Mouse (Mus musculus): ENCODE data around the gene Zbtb6. TPM values are rescaled to one million over a fixed set of nuclear protein-coding genes. Genes with fewer than 3 reads are reported as not detected.

Zbtb6 gene
- 6.0 and 6.7 TPM in 2 replicates for polyA plus RNA-seq (2016; fragmentation: Nextera tagmentation; extraction: Ambion mirVana)

- Histone ChIP-seq H3K27ac (peak within 1 kb of the TSS; percentile 95), H3K27me3 (ENCODE audit: poor library complexity, severe bottlenecking) (no peaks in the 10 kb centered on the region), H3K4me1 (peaks cover 24% of the 10 kb centered on the region), H3K9me3 (no peaks in the 10 kb centered on the region), H3K4me3 (peak within 1 kb of the TSS; percentile 84), H3K36me3 (replicated peaks) (peaks cover 11% of the 10 kb centered on the region; the same call in 1 of the 2 replicates)
- DNase-seq (ENCODE audit: extremely low spot score, low spot score), result peak; percentile 98
- WGBS, result under 1% methylated on average over 51 of the region's 51 CpGs
These were observed at the start of gene Zbtb6, which contains the start of the genes Zbtb26 and Rabgap1 for GRCm38 (mm10) chr2:37442611-37443591. Zbtb6 (minus strand) TSS chr2:37443171. Zbtb26 (minus strand) TSS chr2:37443135. Rabgap1 (plus strand) TSS chr2:37443279.

- H3K4me1 ChIP-seq, result no peaks in the 10 kb centered on the region
- peaks cover 90% of the 10 kb centered on the region for H3K36me3 ChIP-seq (replicated peaks)
- H3K9me3 ChIP-seq, result no peaks in the 10 kb centered on the region
- H3K27me3 ChIP-seq (ENCODE audit: poor library complexity, severe bottlenecking), result no peaks in the 10 kb centered on the region
- 92% methylated on average over 2 of the region's 2 CpGs for WGBS
- no peak for DNase-seq (ENCODE audit: extremely low spot score, low spot score)
- H3K27ac ChIP-seq, result no peak overlapping the region
- no peak overlapping the region for H3K4me3 ChIP-seq
These were observed 46.0 kb upstream of the Zbtb6 start for GRCm38 (mm10) chr2:37488956-37489355.

- Histone ChIP-seq H3K4me1 (no peaks in the 10 kb centered on the region), H3K4me3 (no peak overlapping the region), H3K9me3 (no peaks in the 10 kb centered on the region), H3K27ac (no peak overlapping the region), H3K27me3 (ENCODE audit: poor library complexity, severe bottlenecking) (no peaks in the 10 kb centered on the region), H3K36me3 (replicated peaks) (peaks cover 87% of the 10 kb centered on the region)
- DNase-seq (ENCODE audit: extremely low spot score, low spot score), result no peak
These were observed 43.4 kb upstream of the Zbtb6 start for GRCm38 (mm10) chr2:37486408-37486807.

- peaks cover 84% of the 10 kb centered on the region for H3K36me3 ChIP-seq (replicated peaks)
- WGBS, result 97% methylated on average over 1 of the region's 1 CpGs
- no peak overlapping the region for H3K27ac ChIP-seq
- no peaks in the 10 kb centered on the region for H3K9me3 ChIP-seq
- DNase-seq (ENCODE audit: extremely low spot score, low spot score), result no peak
- no peaks in the 10 kb centered on the region for H3K4me1 ChIP-seq
- no peak overlapping the region for H3K4me3 ChIP-seq
- no peaks in the 10 kb centered on the region for H3K27me3 ChIP-seq (ENCODE audit: poor library complexity, severe bottlenecking)
These were observed 42.4 kb upstream of the Zbtb6 start for GRCm38 (mm10) chr2:37485370-37485769.

- Histone ChIP-seq H3K27ac (no peak overlapping the region), H3K36me3 (replicated peaks) (peaks cover 81% of the 10 kb centered on the region), H3K4me1 (no peaks in the 10 kb centered on the region), H3K27me3 (ENCODE audit: poor library complexity, severe bottlenecking) (no peaks in the 10 kb centered on the region), H3K4me3 (no peak overlapping the region), H3K9me3 (no peaks in the 10 kb centered on the region)
- DNase-seq (ENCODE audit: extremely low spot score, low spot score), result no peak
- 94% methylated on average over 2 of the region's 2 CpGs for WGBS
These were observed 41.2 kb upstream of the Zbtb6 start for GRCm38 (mm10) chr2:37484165-37484564.

- no peak overlapping the region for H3K4me3 ChIP-seq
- no peaks in the 10 kb centered on the region for H3K9me3 ChIP-seq
- no peaks in the 10 kb centered on the region for H3K27me3 ChIP-seq (ENCODE audit: poor library complexity, severe bottlenecking)
- WGBS, result 94% methylated on average over 2 of the region's 2 CpGs
- peaks cover 88% of the 10 kb centered on the region for H3K36me3 ChIP-seq (replicated peaks)
- H3K27ac ChIP-seq, result no peak overlapping the region
- DNase-seq (ENCODE audit: extremely low spot score, low spot score), result no peak
- no peaks in the 10 kb centered on the region for H3K4me1 ChIP-seq
These were observed 37.1 kb upstream of the Zbtb6 start for GRCm38 (mm10) chr2:37480039-37480438.

- DNase-seq (ENCODE audit: extremely low spot score, low spot score), result no peak
- H3K27me3 ChIP-seq (ENCODE audit: poor library complexity, severe bottlenecking), result no peaks in the 10 kb centered on the region
- no peak overlapping the region for H3K4me3 ChIP-seq
- H3K9me3 ChIP-seq, result no peaks in the 10 kb centered on the region
- no peak overlapping the region for H3K27ac ChIP-seq
- H3K4me1 ChIP-seq, result no peaks in the 10 kb centered on the region
- H3K36me3 ChIP-seq (replicated peaks), result peaks cover 86% of the 10 kb centered on the region
These were observed 36.6 kb upstream of the Zbtb6 start for GRCm38 (mm10) chr2:37479559-37479958.

GRCm38 (mm10) chr2:37466266-37466665, 23.3 kb upstream of the Zbtb6 start:
- Histone ChIP-seq H3K36me3 (replicated peaks) (peaks cover 33% of the 10 kb centered on the region), H3K27ac (no peak overlapping the region)

GRCm38 (mm10) chr2:37460707-37461106, 17.7 kb upstream of the Zbtb6 start:
- Histone ChIP-seq H3K27me3 (ENCODE audit: poor library complexity, severe bottlenecking) (no peaks in the 10 kb centered on the region), H3K4me3 (no peak overlapping the region), H3K9me3 (no peaks in the 10 kb centered on the region; the same call in 1 of the 2 replicates), H3K4me1 (no peaks in the 10 kb centered on the region), H3K27ac (no peak overlapping the region), H3K36me3 (replicated peaks) (peaks cover 17% of the 10 kb centered on the region)
- 94% methylated on average over 4 of the region's 4 CpGs for WGBS
- DNase-seq (ENCODE audit: extremely low spot score, low spot score), result no peak

More at GRCm38 (mm10) chr2:37466266-37466665, 23.3 kb upstream of the Zbtb6 start:
- Histone ChIP-seq H3K4me1 (no peaks in the 10 kb centered on the region), H3K27me3 (ENCODE audit: poor library complexity, severe bottlenecking) (no peaks in the 10 kb centered on the region), H3K9me3 (no peaks in the 10 kb centered on the region), H3K4me3 (no peak overlapping the region)
- WGBS, result 97% methylated on average over 4 of the region's 4 CpGs
- DNase-seq (ENCODE audit: extremely low spot score, low spot score), result no peak

- Histone ChIP-seq H3K27ac (peak overlapping the region; percentile 97), H3K9me3 (no peaks in the 10 kb centered on the region), H3K27me3 (ENCODE audit: poor library complexity, severe bottlenecking) (no peaks in the 10 kb centered on the region), H3K36me3 (replicated peaks) (peaks cover 3% of the 10 kb centered on the region; the same call in 1 of the 2 replicates), H3K4me1 (peaks cover 21% of the 10 kb centered on the region), H3K4me3 (peak overlapping the region; percentile 98)
- DNase-seq (ENCODE audit: extremely low spot score, low spot score), result no peak
- under 1% methylated on average over 22 of the region's 24 CpGs for WGBS
These were observed 9.4 kb upstream of the Zbtb6 start for GRCm38 (mm10) chr2:37452376-37452760.

GRCm38 (mm10) chr2:37451667-37452375, 8.8 kb upstream of the Zbtb6 start:
- Histone ChIP-seq H3K4me1 (peaks cover 21% of the 10 kb centered on the region), H3K27ac (peak overlapping the region; percentile 97), H3K4me3 (peak overlapping the region; percentile 98), H3K9me3 (no peaks in the 10 kb centered on the region), H3K36me3 (replicated peaks) (peaks cover 5% of the 10 kb centered on the region; the same call in 1 of the 2 replicates), H3K27me3 (ENCODE audit: poor library complexity, severe bottlenecking) (no peaks in the 10 kb centered on the region)
- 9% methylated on average over 44 of the region's 44 CpGs for WGBS
- peak; percentile 93 for DNase-seq (ENCODE audit: extremely low spot score, low spot score)

GRCm38 (mm10) chr2:37431609-37432008, 11.4 kb downstream of the Zbtb6 start:
- Histone ChIP-seq H3K4me1 (peaks cover 18% of the 10 kb centered on the region), H3K36me3 (replicated peaks) (peaks cover 39% of the 10 kb centered on the region), H3K27ac (peak overlapping the region; percentile 96), H3K4me3 (peak overlapping the region; percentile 87), H3K27me3 (ENCODE audit: poor library complexity, severe bottlenecking) (no peaks in the 10 kb centered on the region), H3K9me3 (no peaks in the 10 kb centered on the region)
- WGBS, result 32% methylated on average over 7 of the region's 7 CpGs
- no peak for DNase-seq (ENCODE audit: extremely low spot score, low spot score)

Data from forebrain, embryonic 10.5 days (tissue).